Mouse (Mus musculus) naive thymus-derived CD4-positive, alpha-beta T cell, adult 2 months (primary cell): ENCODE measurements around the gene Rtn2.

Experiments
- DNase-seq: peaks from one replicate; pipeline ENCODE4 v3.0.0-alpha.2; 2011; ENCODE audit warnings: low read depth

Rtn2 gene

DNA sequence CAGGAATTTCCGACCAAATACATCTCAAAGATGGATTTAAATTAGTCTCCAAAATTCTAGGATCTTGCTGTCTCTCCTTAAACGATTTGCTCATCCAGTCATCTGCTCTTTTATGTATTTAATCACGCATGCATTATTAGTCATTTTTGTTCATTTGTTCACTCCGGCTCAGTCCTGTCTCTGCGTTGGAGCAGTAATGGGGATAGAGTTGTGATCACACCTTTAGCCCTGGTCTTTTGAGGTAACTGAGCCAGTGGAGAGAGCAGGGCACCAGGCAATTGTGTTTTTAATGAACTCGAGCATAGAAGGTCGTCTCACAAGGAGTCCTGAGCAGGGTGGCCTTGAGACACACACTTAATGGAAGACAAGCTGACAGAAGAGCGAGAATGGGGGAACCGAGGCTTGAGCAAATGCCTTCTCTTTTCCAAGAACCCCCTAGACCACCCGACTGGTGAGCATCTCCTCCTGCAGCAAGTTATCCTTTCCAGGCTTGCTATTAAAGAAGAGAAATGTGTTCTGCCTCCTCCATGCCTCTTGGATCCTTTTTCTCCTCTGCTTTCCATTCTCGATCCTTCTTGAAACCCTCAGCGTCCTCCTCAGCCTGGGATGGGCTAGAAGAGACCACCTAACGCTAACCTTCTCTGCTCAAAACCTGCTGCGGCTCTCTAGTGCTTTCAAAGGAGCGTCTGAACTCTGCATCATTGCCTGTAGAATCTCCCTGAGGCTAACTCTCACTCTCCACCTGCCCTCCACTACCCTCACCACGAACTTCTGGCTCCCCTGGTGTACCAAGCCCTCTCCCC, 19.2 kb downstream of the Rtn2 start:
- DNase-seq = no peak

DNA sequence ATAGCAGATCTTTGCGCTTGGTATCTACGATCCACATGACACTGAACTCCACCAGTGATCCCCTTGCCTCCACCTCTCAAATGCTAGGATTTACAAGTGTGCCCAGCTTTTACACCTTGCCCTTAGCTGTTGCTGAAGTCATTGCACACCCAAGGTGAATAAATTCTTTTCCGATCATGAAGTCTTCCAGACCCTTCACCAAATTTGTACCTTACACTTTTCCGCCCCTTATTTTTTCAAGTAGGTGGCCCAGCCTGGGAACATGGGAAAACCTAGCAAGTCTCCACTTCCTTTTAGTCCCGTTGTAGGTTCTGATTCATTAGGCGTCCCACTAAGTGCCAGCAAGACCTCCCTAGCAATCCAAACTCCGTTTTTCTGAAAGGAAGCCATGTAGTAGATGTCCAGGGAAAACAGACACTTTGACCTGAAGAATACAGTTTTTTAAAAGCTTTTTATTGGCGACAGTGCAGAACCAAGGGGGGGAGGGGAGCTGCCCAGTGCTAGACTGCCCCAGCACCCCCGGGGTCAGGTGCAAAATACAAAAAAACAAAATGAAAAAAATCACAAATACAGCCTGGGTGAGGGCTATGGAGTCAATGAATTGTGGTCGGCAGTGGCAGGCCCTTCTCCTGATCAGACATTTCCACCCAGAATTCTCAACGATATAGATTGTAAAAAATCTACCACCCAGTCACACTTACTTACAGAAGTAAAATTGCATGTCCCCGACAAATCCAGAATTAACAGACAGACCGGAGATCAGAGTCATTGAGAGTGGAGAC, 20.0 kb downstream of the Rtn2 start:
- DNase-seq = peak; percentile 60

DNA sequence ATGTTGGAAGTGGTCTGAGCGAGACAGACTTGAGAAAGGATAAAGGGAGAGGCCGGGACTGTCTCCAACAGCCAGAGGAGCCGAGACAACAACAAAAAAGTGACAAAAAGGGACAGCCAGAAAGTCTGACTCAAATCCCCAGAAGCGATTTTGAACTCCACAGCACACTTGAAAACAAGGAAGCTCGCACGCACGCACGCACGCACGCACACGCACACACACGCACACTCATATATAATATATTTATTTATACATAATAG, 20.6 kb downstream of the Rtn2 start:
- DNase-seq = no peak

DNA sequence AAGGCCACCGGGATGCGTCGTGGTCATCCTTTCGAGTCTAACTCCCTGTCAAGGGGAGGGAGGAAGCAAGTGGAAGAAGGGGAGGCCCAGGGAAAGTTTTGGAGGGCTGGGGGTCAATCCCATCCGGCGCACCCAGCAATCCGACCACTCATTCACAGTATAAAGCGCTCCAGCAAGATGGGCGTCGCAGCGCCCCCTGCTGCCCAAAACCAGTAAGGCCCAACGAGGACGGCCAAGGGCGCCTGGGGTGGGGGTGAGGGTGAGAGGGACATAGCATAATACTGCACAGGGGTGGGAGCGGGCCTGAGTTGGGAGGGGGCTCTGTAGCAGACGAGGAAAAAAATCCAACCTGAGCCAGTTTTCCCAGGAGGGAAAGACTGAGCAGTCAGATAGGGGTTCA, 21.3 kb downstream of the Rtn2 start:
- peak; percentile 92 for DNase-seq

DNA sequence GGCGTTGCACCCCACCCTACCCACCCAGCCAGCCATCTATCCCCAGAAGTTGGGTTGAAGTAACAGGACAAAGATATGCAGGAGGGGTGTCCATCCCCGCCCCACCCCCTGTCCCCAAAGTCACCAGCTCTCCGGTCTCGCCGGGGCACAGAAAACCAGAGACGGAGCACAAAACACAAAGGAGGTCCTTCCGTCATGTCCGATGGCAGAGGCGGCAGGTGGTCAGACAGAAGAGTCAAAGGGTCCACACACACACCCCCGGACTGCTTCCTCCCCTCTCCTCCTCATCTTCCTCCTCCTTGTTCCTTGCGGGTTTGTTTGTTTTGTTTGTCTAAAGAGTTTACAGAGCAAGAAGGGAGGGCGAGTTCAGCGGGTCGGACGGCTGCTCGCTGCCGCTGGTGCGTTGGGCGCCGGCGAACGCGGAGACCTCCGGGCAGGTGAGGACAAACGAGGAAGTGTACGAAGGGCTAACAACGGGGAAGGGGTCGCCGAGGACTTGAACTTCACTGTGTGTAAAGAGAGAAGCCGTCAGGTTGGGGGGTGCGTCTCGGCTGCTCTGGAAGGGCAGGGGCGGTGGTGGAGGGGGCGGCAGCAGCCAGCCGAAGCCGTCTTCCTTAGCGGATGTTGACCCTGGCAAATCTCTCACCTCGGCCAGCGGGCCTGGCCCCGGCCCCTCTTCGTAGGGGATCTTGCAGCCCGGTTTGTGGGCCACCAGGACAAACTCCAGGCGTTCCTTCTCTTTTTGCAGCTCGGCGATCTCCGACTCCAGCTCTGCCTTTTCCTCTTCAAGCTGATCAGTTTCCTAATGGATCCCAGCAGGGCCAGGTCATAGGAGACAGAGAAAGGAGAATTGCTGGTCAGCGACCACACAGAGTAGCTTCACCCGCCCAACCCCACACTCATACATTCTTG, 22.3 kb downstream of the Rtn2 start:
- DNase-seq = peak; percentile 71

DNA sequence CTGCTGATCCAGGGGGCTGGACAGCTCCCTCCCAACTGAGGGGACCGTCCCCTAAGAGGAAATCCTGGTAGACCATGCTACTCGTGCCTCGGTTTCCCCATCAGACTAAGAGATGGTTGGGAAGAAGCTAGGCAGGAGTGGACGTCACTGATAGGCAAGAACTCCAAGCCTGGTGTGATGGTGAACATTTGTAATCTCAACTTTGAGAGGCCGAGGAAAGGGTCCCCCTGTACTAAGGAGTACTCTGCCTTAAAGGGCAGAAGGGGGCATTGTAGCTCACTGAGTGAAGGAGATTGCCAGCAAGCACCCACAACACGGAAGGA, 22.9 kb downstream of the Rtn2 start:
- DNase-seq = peak; percentile 63

DNA sequence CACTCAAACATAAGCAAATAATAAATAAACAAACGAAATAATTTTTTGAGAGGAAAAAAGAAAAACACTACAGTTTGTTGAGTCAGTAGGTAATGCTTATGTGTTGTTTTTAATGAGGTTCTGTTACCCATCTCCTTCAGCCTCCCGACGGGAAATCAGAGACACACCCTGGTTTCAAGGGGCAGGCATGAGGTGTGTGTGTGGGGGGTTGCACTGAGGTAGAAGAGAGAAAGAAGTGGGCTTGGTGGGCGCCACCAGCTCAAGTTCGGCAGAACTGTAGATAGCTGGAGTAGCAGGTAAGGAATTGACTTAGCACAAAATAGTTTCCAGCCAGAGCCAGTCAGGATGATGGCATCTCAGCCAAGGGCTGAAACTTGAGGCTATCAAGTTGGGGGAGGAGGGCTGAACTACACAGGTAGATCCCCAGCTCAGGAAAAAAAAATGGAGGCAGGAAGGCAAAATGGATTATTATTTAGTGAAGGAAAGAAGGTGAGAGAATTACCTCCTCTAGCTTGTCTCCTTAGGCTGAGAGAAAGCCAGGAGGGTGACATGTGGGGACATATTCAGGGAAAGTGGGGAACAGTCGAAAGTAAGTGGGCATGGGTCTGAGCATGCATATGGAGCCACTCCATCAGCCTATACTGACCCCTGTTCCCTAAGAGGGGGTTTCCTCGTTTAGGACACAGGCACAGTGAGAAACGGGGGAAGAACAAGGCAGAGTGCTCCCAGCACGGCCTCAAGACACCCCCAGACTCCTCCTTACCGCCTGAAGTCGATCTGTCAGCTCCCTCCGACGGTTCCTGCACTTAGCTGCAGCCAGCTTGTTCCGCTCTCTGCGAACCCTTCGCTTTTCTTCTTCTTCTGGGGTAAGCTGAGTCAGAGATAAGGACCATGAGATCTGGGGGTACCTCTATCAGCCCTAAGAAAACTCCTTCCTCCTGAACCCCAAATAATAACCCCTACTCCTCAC, 23.7 kb downstream of the Rtn2 start:
- DNase-seq = peak; percentile 66

DNA sequence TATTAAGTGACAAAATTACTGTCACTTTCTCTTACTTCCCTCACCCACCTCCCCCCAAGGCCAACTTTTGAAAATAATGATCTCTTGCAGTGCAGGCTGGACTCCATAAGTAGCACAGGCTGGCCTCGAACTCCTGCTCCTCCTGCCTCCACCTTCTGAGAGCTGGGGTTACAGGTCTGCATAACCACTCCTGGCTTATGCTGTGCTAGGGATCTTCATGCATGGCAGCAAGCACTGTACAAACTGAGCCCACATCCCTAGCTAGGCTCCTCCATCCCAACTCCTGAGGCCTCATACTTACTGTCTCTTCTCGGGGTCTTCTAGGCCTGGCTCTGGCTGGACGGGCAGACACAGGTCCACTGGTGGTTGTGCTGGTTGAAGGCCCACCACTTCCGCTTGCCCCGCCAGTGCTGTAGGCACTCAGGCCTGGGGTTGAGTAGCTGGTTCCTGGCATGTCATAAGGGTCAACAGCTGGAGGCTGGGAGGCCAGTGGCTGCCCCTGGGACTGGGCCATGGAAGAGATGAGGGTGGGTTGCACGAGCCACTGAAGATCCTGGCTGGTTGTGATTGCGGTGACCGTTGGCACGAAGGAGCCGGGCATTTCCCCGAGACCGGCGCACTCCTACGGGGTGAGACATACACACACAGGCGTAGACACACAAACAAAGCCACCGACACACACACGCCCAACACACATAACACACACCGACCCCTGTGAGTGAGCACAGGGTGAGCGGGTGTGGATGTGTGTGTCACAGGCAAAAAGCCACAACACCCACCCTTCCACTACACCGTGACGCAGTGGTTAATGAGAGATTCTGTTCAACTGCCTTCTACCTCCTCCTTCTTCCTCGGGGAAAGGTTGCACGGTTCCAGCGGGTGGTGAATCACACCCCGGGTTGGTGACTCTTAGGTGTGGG, 24.7 kb downstream of the Rtn2 start:
- DNase-seq = peak; percentile 68

DNA sequence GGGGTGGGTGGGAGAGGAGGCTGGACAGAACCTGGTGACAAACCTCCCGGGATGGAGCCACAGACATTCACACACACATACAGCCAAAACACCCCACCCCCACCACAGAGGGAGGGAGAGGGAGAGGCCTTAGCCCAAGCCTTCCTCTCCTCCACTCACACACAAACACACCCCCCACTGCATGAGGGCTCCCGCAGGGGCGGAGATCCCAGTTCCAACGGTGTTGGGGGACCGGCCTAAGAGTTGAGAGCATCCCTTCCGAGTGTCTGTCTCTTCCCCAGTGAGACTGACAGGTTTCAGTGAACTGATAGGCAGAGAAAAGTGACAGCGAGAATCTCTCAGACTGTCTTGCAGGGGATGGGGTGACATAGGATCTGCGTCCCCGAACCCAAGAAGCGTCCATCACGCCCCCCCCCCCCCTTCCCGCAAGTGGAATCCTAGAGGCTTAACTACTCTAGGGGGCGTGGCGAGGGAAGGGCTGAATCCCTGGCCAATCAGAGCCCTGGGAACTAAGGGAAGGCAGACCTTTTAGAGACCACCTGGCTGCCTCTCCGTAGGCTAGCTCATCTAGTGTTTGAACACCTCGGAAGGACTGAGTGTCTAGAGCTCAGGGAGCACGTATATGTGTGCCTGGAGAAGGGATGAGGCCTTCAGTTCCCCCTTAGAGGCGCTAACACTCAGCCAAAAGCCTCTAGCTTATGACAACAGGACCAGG, 25.5 kb downstream of the Rtn2 start:
- no peak for DNase-seq

DNA sequence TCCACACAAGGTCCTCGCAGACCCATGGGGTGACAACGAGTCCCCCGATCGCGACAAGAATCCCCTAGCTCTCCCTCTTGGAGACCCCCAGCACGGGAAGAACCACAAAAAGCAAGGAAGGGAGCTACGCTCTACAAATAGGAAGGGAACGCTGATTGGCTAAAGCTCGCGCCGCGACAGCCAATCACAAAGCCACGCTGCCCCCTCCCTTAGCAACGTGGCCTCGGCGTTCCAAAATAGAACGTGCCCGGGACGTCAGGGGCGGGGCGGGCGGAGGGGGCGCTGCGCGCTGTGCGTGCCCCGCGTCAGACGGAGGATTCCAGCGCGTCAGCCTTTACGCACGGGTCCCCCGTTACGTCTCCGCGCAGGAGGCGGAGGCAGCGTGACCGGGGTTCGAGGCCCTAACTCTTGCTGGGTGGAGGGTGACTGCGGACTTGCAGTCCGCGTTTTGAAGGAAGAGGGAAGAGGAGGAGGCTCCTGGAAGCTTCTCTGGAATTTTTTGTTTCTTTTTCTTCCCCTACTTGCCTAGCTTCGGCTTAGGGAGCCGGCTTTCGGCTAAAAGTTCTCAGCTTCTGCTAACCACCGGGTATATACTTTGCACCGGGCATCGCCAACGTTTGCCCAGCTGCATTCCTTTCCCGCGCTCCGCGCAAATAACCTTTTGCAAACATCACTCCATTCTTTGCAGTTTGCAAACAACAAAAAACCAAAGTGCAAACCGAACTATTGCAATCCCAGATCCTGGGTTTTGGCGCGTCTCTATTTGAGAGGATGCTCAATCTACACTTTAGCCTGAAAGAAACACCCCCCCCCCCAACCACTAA, 26.2 kb downstream of the Rtn2 start:
- peak; percentile 95 for DNase-seq

DNA sequence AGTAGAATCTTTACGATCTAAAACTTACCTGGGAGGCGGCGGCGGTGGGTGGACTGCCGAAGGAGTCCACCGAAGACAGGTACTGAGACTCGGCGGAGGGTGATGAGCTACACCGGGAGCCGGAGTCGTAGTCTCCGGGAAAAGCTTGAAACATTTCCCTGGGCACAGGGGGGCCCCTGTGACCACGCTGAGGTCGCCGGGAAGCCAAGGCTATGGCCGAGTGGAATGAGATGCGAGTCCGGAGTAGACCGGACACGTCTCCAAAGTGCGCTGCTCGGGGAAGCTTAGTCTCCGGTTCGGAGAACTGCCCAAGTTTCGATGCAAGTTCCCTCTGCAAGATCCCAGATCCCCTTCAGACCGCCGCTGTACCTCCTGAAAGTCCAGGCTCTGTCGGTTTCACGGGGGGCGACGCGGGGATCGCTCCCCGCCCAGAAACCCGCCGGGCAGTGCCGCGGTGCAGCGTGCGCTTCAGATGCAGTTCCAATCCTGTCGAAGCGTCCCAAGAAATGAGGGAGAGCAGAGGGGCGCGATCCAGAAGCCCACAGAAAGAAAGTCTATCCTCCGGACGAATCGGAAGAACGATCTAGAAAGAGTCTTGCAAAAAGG, 27.0 kb downstream of the Rtn2 start:
- DNase-seq = peak; percentile 67

DNA sequence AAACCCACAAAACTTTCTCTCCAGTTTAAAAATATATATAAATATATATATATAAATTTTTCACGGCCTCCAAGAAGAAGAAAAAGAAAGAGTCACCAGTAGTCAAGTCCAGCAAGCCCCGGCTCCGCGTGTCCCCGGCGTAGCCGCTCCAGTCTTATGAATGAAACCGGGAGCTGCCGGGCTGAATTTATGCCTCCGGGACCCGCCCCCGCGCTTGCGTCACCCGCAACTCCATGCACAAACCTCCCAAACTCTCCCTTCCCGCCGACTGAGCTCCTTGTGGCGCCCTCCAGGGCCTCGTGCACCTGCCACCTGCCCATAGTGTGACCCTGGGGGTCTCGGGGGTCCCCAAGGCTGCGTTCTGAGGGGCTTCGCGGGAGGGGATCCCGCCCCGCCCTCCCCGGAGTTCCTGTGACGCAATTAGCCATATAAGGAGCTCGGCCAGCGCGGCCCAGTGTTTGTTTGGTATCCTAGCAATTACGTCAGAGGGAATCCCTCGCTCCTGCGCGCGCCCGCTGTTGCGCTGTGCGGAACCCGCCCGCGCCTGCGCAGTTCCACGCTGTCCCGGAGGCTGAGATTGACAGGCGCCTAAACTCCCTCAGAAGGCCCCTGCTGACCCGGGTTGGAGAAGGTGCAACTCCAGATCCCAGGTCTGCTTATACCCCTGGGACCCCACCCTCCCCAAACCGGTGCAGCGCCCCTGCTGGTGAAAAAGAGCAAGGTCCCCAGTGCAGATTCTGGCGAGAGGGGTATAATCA, 27.6 kb downstream of the Rtn2 start, which contains the start of gene Fosb:
Gene Fosb, minus strand, starts transcription at position 168 of the 758 bp plus-strand sequence.
- peak; percentile 99 for DNase-seq

DNA sequence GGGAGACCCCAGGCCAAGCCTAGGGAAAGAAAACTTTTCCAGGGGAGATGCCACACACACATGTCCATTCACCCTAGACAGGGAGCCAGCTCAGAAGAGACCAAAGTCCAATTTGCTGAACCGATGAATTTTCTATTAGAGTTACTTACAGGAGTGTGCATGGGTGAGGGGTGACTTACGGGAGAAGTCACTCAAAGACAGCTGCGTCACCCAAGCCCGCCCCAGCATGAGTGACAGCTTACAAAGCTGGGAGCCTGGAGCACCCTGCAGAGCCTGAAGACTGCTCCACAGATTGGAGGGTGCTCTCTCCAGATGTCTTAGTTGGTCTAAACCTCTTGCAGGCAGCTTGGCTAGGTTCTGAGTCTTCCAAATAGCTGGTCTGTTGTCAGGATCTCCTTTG, 29.6 kb downstream of the Rtn2 start:
- DNase-seq = no peak

DNA sequence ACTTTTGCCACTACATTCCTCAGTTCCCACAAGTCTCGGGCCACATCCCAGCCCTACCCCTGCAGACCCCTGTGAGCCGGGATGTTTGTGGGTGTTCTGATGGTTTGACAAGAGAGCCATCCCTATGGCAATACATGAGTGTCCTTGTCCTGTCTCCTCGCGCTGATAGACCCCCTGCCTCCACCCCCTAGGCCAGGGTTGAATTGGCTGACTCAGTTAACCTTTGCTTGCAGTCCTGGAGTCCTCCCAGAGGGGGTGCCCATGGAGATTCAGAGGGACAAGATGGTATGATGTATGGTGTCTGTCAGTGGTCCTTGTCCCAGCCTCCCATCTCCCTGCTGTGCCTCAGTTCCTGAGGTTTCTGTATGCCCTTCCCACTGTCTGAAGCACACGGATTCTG, 31.6 kb downstream of the Rtn2 start:
- DNase-seq = no peak

DNA sequence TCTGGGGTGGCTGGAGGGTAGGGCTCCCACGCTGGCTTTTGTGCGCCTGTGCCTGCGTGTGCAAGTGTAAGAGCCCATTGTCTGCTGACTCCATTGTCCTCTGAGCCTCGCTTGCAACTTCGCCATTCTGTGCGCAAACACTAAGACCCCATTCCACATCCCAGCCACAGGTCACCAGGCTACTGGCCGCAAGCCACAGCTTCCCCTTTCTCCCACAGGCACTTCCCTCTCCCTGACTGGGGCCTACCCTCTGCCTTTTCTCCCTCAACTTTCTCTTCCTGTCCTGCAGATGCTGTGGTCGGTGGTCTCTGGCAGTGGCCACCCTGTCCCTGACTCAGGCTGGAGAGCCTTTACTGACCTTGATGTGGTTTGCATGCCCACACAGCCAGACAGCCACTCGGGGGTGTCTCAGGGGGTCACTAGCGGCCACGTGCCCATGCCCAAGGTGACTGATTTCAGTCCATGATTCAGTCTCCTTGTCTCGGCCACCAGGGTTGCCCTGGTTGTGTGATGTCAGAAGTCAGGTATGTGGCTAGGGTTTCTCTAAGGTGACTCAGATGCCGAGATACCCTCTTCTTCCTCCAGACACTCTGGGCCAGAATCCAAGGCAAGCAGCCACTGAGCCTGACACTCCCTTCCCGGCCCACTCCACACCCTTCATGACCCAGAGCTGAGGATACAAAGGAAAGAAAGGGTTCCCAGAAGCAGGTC, 34.2 kb downstream of the Rtn2 start:
- no peak for DNase-seq

DNA sequence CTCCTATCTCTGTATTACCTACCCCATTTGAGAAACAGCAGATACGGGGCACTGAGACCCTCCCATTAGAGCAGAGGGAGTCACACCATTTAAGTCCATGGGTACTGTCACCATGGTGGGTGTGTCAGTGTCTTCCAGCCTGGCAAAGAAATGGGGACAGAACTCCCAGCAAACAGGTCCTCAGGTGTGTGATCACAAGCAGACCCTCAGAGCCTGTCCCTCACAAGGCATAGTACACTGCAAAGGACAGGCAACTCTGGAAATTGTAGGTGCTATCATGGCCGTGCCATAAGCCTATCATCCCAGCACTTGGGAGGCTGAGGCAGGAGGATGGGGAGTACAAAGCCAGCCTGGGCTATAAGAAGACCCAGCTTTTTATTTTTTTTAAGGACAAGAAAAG, 35.8 kb downstream of the Rtn2 start:
- DNase-seq = no peak

DNA sequence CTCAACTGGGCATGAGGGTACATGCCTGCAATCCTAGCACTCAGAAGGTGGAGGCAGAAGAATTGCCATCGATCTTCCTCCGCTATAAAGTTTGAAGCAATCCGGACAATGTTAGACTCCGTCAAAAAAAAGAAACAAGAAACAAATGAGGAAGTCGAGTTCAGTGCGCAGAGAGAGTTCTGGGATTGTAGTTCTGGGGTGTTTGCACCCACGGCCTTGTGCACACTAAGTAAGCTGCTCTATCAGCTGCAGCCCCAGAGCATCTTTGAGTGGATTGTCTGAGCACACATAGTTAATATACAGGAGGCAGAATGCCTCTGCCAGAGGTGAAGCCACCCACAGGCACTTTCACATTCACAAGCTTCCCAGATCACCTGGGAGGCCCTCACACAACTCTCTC, 36.3 kb downstream of the Rtn2 start:
- DNase-seq = no peak
